Mouse (Mus musculus) layer of hippocampus, adult 9-11 months (tissue): ENCODE measurements around the gene Abcc2.

Source experiments
- DNase-seq: peaks from one replicate; pipeline ENCODE4 v3.0.0; 2022

The Abcc2 gene

DNA sequence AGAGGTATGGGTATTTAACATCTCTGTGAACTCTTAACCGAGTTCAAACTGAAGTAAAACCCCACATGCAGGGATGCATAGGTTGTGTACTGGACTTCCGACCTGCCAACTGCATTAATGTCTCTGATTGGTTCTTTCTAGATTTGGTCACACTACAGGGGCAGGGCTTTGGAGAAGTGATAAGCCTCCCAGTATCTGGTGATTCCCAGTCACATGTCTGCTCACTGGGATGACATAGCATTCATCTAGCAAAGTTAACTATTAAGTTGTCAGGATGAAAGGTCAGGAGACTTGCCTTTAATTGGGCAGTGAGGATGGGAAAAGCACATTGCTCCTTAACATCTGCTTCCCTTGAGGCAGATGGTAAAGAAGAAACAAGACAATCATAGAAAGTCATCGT lies at the start of gene Abcc2:
Abcc2 (plus strand) TSS at position 213 of the 400 bp plus-strand sequence.
- DNase-seq = no peak

DNA sequence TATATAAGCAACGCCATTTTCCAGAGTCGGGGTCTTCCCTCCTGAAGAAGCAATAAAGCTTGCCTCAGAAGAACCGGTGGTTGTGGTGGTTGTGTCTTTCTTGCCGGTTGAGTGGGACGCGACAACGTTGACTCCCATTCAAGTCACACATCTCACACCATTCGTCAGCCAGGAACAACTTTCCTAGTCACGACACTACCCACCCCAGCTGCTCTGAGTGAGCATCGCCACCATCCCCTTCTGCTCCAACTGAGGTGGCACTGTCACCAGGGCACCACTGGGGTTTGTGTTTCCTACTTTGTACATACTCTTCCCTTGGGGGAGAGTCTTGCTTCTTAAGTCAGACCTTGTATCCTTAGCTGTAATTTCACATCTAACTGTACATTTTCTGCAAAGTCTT lies 43.6 kb upstream of the Abcc2 start:
- DNase-seq = no peak

DNA sequence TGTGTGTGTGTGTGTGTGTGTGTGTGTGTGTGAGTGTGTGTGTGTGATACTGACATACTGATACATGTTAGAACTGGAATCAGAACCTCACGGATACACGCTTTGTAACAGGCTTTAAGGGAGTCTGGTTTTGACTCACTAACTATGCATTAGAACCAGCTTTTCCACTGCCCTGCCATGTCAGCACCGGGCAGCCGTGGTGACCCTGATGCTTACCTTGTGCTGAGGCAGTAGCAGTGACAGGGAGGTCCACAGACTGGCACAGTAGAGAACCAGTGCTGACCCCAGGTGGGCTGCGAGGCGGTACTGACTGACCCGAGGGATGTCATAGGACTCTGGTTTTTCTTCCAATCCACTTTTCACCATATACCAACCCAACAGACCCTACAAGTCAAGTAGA lies 38.6 kb upstream of the Abcc2 start:
- DNase-seq = no peak

DNA sequence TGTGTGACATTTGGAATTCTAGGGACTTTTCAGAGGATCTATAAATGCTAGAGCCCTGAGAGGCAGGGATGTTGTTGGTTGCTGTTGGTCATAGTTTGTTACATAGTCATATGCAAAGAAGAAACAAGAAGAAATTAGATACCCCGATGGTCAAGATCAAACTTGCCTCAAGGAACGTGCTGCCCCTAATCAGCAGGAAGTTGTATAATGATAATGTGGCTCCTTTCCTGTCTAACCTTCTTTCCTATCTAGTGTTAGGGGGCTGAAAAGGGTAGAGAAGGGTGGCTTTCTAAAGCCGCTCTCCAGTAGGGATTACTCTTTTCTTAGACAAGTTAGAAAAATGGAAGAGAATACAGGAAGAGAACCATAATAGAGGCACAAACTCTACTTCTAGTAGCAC lies 36.3 kb upstream of the Abcc2 start:
- no peak for DNase-seq

DNA sequence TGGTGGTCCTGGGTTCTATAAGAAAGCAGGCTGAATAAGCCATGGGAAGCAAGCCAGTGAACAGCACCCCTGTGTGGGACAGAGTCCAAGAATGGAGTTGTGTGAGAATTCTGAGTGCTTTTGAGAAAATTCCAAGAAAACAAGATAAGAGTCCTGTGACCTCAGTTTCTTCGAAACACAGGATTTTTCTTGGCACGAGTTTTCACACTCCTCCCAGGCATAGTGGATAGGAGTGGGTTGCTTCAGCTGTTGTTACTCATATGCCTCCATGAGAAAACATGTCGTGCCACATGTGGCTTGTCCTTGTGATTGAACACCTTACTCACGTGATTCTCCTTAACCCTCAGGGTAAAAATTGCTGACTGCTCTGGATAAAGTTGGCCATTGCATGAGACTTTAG lies 34.1 kb upstream of the Abcc2 start:
- DNase-seq = no peak

DNA sequence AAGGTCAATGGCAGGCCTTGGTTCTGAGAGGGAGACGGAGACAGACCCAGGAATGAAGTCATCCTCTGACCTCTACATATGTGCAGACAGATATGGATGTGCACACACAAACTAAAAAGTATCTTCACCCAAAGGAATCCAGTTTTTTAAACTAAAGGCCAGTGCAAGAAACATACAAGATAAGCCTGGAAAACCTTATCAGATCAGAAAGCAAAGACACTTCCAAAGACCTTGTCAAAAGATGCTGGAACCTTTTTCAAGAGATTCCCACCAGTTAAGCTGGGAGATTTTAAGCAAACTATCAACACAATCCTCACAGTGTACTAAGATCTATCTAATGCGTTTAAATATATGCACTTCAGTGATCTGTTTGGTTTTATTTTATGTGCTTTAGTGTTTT lies 32.0 kb upstream of the Abcc2 start:
- no peak for DNase-seq

DNA sequence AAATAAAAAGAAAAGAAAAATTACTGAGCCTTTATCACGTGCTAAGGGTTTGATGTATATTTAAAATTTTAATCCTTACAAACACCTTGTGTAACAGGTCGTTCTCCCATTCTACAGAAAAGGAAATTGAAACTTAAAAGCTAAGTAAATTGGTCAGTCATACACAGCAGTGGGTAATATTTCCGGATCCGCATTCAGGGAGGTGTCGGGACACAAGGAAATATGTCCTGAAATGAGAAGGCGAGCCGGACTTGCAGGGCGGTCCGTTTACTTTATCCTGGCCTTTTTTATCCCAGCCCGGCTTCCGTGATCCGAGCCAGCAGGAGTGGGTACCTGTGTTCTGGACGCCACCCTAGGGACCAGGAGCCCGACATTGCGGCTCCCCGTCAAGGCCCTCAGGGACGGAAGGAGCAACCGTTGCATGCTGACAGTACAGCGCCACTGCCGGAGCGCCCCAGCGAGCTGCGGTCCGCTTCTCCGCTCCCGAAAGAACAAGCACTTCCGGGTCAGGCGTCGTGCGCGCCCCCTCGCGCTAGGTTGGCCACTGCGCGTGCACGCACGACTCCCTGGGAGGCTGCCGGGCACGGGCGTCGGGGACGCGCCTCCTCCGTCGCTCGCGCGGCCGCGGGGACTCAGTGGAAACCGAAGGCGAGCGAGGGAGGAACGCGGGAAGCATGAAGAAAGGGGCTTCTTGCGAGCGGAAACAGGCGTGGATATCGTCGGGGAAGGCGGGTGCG lies 29.3 kb upstream of the Abcc2 start, which contains the start of the genes Cutc and Cox15:
Cutc (plus strand) TSS at position 508 of the 737 bp plus-strand sequence.
Cox15 (minus strand) TSS at position 512 of the 737 bp plus-strand sequence.
- DNase-seq = peak; percentile 97

DNA sequence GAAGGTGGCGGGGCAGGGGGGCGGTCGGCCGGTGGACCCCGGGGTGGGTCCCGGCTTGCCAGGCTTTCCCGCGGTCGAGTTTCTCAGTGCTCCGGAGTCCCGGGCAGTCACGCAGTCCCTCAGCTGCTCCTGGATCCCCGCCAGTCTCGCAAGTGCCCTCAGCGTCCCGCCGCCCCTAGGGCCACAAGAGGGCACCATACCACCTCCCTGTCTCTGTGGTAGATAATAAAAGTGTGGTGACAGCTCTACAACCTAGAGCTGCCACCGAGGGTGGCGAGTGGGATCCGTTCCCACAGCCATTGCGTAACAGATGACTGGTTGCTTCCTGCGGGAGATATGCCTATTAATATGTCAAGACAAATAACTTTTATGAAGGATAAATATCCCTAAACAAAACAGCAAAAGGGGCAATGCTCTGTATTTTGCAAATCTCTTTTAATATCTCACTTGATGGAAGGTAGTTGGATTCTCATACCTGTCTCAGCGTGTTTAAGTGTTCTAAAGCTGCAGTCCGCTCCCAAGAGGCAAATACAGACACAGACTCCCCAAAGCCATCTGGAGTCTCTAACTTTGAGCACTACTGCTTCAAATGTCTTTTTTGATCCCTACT lies 28.7 kb upstream of the Abcc2 start:
- DNase-seq = peak; percentile 91

DNA sequence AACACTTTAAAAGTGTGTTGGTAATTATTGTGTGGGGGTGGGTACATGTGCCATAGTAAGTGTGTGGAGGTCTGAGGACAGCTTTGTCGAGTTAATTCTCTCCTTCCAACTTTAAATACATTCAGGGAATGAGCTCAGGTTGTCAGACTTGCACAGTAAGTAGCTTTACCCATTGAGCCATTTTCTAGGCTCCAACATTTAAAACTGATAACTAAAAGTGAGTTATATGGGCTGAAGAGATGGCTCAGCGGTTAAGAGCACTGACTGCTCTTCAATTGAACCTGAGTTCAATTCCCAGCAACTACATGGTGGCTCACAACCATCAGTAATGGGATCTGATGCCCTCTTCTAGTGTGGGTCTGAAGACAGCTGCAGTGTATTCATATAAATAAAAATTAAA lies 27.8 kb upstream of the Abcc2 start:
- DNase-seq = no peak

DNA sequence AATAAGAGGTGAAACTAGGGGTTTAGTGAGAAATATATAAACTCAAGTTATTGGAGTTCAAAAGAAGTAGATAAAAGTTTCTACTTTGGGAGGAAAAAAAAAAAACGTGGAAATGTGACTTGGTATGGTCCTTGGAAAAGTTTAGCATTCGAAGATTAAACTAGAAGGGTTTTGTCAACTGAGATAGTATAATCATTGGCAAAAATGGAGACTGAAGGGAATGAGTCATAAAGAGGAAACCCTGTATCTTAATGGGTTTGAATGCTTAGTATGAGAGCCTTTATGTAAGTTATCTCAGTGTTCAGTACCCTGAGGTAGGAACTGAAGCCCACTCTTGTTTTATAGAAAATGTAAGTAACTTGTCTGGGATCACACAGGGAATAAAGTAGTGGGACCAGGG lies 27.1 kb upstream of the Abcc2 start:
- no peak for DNase-seq

DNA sequence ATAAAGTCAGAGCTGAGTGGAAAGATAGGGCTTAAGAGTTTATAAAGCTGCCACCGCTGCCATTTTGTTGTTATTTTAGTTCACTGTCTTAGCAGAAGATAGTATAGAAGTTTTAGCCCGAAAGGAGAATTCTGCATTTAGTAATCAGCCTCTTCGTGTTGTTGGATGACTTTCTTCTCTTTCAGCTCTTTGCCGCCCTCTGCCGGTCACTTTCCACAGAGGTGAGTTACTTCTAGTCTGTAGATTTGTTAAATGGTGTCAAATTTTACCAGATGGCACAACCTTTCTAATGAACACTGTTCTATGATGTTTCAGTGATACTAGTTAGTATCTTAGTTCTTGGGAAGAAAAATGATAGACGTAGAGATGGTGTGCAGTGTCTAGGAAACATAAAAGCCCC lies 21.5 kb upstream of the Abcc2 start:
- DNase-seq = peak; percentile 33

DNA sequence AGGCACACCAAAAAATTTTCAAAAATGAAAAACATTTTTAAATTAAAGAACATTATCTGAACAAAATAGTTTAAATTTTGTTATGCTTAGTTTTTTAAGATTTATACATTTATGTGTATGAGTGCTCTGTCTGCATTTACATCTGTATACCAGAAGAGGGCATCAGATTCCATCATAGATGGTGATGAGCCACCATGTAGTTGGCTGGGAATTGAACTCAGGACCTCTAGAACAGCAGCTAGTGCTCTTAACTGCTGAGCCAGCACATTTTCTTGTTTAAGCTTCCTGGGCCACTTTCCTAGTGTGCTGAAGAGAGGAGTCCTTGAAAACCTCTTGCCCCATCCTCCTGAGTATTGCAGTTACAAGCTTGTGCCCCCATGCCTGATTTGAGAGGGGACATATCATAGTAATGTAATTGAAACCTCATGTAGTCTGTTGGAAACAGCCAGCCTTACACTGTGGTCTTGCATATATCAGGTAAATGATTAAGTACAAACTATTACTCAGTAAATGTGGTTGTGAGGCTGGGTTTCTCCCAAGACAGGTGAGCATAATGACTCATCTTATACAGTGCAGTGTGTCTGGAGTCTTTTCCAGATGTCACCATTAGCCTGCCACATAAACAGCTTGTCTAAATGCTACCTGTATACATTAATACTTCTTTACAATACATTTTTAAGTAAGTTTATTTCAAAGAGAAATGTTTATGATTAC lies 20.3 kb upstream of the Abcc2 start:
- DNase-seq = no peak

DNA sequence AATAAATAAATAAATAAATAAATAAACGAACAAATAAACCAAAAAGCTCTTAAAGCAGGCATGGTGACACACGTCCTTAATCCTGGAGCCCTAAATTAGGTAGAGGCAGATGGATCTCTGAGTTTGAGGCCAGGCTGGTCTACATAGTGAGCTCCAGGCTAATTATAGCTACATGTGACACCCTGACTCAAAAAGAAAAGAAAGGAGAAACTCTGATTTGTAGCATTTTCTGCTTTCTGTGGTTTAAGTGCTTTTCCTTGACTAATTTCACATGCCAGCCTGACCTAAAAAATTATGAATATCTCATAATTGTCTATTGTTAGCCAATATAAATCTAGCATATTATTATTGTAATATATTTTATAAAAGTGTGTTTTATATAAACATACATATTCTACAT lies 19.6 kb upstream of the Abcc2 start:
- no peak for DNase-seq

DNA sequence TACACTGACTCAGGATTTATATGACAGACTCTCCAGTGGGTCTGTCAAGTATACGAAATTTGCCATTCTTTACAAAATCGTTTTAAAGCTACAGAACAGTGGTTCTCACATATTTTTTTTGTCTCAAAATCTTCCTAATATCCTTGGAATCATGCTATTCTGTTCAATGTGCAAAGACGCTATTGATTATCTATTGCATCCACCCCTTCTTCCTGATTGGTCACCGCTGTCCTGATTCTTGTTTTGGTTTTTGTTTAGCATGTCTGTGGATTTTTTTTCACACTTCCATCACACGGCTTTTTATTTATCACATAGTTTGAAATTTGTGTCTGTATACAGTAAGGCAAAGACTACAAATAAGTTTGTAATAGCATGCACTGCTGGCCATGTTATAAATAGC lies 15.5 kb upstream of the Abcc2 start:
- no peak for DNase-seq

DNA sequence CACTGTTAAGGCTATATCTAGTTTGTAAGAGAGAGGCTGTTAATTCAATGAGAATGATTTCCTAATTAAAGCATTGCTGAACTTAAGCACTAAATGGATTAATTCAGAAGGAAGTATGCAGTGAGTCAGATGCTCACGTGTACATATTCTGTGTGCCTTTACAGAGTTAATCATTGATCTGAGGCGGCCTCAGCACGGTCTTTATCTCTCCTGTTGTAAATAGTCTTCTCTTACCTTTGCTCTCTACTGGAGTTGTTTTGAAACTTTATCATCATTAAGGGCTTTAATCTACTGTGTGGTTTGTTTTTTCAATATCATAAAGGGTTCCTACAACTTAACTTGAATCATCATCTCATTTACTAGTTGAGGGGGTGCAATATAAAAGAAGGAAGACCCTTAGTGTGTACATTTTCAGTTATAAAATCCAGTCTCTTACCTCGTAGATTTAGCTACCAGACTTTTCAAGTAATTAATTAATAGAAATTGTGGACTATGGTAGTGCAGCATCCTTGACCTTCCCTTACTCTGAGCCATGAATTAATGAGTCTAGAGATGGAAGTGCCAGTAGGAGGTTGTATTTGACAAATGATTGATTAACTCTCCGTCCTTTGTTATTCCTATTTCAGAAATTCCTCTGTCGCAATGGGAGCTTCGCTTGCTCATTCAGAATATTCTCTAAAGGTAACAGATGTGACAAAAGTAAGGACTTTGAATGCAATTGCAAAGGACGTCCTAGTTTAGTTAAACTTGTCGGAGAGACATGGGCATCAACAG lies 14.3 kb upstream of the Abcc2 start:
- no peak for DNase-seq

DNA sequence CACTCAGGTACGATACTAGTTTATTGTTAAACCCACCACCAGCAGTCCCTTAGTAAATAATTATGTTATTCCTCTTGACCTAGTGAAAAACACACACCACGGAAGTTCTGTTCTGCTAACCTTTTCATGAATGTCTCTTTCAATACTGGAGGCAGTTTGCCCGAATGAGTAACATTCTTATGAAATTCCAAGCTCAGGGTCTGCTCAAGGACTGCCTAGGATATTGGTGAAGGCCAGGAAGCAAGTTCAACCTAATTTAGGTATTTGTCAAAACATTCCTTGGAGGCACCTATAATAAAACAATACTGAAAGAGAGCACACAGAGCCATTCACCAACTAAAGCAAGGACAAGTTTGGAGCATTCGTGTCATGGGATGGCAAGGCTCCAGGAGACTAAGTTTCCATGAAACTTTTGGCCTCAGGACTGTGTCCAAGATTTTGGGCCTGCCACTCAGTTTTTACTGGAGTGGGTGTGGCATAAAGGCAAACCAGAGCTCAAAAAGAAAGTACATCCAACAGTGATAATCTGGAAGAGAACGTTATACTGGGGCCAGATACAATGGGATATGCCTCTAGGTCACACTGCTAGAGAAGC lies 12.5 kb upstream of the Abcc2 start:
- no peak for DNase-seq

DNA sequence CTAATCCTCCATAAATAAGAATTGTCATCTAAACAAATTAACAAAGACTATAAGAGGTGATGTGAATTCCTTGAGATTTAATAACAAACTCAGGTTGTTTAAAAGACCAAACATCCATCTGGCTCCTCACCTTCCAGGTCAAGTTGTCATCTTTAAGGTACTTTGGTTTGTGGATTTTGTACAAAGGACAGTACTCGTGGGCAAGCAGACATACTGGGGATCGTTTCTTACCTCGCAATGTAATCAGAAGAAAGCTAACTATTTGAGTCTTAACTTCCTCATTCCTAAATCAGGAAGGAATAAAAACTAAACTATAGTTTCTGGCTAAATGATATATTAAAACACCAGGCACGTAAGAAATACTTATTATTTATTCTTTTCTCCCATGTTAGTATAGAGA lies 11.4 kb upstream of the Abcc2 start:
- no peak for DNase-seq

DNA sequence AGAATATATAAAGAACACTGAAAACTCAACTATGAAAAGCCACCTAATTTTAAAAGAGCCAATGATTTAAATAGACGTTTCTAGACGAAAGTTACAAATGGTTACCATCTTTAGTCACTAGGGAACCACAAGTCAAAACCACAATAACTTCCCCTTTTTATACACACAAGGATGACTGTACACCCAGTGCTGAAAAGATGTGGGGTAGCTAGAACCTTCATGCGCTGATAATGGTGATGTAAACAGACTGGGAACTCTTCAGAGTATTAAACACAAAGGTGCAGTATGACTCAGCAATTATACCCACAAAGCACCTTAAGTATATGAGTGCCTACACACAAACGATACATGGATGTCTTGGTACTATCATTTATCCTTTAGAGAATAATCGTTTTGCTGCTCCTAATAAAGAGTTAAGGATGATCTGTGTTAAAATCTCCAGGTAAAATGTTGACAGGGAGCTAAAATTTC lies 10.5 kb upstream of the Abcc2 start:
- DNase-seq = no peak

DNA sequence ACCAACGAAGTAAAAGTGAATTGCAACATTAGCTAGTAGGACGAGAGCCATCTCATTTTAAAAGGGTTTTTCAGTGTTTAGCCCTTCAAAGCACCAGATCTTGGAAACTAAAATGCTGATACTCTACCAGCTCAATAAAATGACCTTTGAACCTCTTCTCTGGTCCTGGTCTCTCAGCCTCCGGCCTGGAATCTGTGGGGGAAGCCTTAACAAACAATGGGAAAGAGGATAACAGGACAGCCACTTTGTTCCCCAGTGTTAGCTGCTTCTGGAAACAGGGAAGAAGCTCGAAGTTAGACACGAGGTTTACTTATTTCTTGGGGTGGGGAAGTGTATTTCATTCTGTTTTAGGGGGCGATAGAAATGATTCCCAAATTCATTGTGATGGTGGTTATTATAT lies 9.7 kb upstream of the Abcc2 start:
- no peak for DNase-seq

DNA sequence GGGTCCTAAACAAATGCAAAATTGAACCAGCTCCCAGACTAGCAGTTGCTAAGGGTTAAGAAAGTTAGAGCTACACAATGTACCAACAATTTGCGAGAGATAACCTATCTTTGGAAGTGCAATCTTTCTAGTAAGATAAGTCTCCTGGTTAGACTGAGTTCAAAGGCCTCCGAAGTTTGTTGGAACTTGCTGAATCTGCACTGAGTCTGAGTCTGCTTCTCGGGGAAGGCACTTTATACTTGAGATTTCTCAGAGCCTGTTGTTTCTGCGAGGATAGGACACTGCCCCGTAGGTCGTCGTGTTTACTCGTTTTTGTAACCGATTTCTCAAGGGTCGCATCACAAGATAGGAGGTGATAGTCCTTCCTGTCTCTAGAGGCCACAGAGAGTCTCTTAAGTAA lies 6.6 kb upstream of the Abcc2 start:
- DNase-seq = no peak

DNA sequence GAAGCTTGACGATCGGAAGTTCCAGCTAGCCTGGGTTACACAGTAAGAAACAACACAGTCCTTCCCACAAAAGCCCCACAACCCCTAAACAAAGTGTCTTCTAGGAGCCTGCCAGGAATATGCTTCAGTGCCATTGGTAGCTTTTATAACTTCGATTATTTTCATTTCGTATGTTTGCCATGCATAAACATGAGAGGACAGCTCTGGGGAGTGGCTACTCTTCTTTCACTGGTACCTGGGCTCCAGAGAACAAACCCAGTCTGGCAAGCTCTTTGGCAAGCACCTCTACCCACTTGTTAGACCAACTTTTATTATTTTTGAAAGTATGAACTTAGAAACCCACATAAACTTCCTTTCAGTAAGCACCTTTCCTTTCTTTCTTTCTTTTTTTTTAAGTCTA lies 5.4 kb upstream of the Abcc2 start:
- no peak for DNase-seq

DNA sequence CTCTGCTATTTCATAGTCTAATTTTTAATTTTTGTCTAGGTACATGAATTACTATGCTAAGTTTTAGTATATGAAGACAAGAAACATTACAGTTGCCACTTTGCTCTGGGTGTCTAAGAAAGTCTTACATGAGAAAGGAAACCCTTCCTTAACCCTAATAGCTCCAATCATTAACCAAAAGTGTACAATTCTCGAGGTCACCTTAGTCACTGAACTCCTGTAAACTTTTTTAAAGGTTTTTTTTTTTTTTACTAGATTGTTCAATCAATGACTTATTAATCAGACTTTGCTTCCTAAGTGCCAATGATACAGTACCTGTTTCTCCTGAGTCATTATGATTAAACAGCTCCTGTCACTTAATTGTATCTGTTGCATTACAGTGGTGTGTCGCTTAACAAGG lies 4.7 kb upstream of the Abcc2 start:
- no peak for DNase-seq

DNA sequence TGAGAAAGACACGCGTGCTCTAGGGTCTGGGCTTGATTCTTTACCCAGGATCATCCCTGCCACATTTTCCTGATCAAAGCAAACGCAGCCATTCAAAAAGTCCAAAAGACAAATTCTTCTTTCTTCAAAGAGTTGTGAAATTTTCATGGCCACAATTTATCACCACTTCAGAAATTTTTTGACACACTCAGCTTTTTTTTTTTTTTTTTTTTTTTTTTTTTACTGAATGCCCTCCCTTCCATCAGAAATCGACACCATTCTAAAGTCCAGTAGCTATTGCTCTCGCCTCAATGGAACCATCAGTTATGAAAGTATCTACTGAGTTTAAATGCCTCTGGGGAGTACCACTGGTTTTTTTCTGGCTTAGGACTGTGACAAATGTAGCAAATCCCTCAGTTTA lies 1.6 kb upstream of the Abcc2 start:
- no peak for DNase-seq
